Mouse (Mus musculus): Measurements from ENCODE around the gene Nisch.

- TF ChIP-seq CTCF (IDR thresholded peaks at IDR 0.05; ENCODE audit: control insufficient read depth, insufficient read depth, low read length) = no peak
- no peak for TF ChIP-seq POLR2A (IDR thresholded peaks at IDR 0.05; ENCODE audit: borderline replicate concordance, control insufficient read depth, low read depth, low read length)
These were observed 83.6 kb downstream of the Nisch start for GRCm38 (mm10) chr14:31133023-31133665.

Measured in bone marrow, adult 2 months (tissue).